Mouse (Mus musculus) liver, embryonic 14.5 days (tissue): ENCODE data around the gene Celf1. TPM values are rescaled to one million over a fixed set of nuclear protein-coding genes. Genes with fewer than 3 reads are reported as not detected.

Source experiments
- ATAC-seq: fragments of 200-750 bp; cut with Nextera tagmentation; 2 replicates; pipeline ENCODE4 v1.8.0; 2017; ENCODE audit warnings: moderate number of reproducible peaks, mild to moderate bottlenecking, moderate library complexity; ENCODE audit not compliant: insufficient read depth
- DNase-seq, 3 experiments: peaks; one replicate each; pipeline ENCODE4 v3.0.0-alpha.2; 2012 to 2013; ENCODE audit warnings: low read depth in 3 of 3, low spot score in 3 of 3
- H3K27ac ChIP-seq: fragments of 300-500 bp; sonication (generic); 2 replicates; pipeline ENCODE4 v1.5.1; 2014; ENCODE audit warnings: moderate library complexity, mild to moderate bottlenecking, control low read depth, inconsistent platforms
- H3K27me3 ChIP-seq: fragments of 300-500 bp; sonication (generic); 2 replicates; pipeline ENCODE4 v1.6.1; 2014; ENCODE audit warnings: mild to moderate bottlenecking, low read length, moderate library complexity; ENCODE audit not compliant: control insufficient read depth, insufficient read depth
- H3K36me3 ChIP-seq: fragments of 300-500 bp; sonication (generic); replicated peaks from 2 replicates; pipeline ENCODE4 v1.6.1; 2014; ENCODE audit warnings: low read depth; ENCODE audit not compliant: control insufficient read depth, insufficient read depth
- H3K4me1 ChIP-seq, 2 experiments: fragments of 200-500 bp in 1 of 2; fragments of 300-500 bp in 1 of 2; sonication (generic) in 1 of 2; replicated peaks; 2 replicates each; pipeline ENCODE4 v1.6.1; 2012 to 2014; ENCODE audit warnings: antibody characterized with exemption in 1 of 2, inconsistent platforms in 1 of 2, low read length in 1 of 2; ENCODE audit not compliant: control insufficient read depth in 2 of 2, insufficient read depth in 2 of 2
- H3K4me2 ChIP-seq: fragments of 300-500 bp; sonication (generic); 2 replicates; pipeline ENCODE4 v1.6.1; 2014; ENCODE audit warnings: low read depth, mild to moderate bottlenecking, control low read depth, moderate library complexity
- H3K4me3 ChIP-seq, 2 experiments: fragments of 200-500 bp in 1 of 2; fragments of 300-500 bp in 1 of 2; sonication (generic) in 1 of 2; 2 replicates each; pipeline ENCODE4 v1.5.1; 2012 to 2014; ENCODE audit warnings: low read depth in 2 of 2, low read length in 2 of 2, mild to moderate bottlenecking in 2 of 2, control low read depth in 1 of 2, inconsistent platforms in 1 of 2, moderate library complexity in 1 of 2; ENCODE audit not compliant: insufficient read depth in 1 of 2
- H3K9ac ChIP-seq: fragments of 300-500 bp; sonication (generic); replicated peaks from 2 replicates; pipeline ENCODE4 v1.6.1; 2014; ENCODE audit warnings: mild to moderate bottlenecking, control low read depth, moderate library complexity
- H3K9me3 ChIP-seq: fragments of 300-500 bp; sonication (generic); 2 replicates; pipeline ENCODE4 v1.6.1; 2016; ENCODE audit warnings: low read length, mixed read lengths; ENCODE audit not compliant: control insufficient read depth
- CTCF ChIP-seq: IDR thresholded peaks from 2 replicates; pipeline ENCODE4 v1.5.1; 2016; ENCODE audit warnings: antibody characterized with exemption, low read depth, control low read depth
- EP300 ChIP-seq: IDR thresholded peaks from 2 replicates; pipeline ENCODE4 v1.6.1; 2016; ENCODE audit warnings: antibody characterized with exemption, low read depth
- WGBS: fragments of 180-500 bp; shearing (Covaris S2); extraction: QIAGEN DNeasy Blood & Tissue Kit; methylation state at CpG from one replicate; pipeline ENCODE4 v1.1.7; 2014; ENCODE audit not compliant: insufficient replicate concordance; 5-methylcytosine and 5-hydroxymethylcytosine counted together
- polyA plus RNA-seq, 2 experiments: library from polyadenylated mRNA; depleted of rRNA in 1 of 2; stranded (reverse) in 1 of 2; unstranded in 1 of 2; fragments of >200 nt; fragmentation: Nextera tagmentation in 1 of 2; extraction: Ambion mirVana in 1 of 2; gene quantifications; 2 replicates each; pipeline versions ENCODE4 v1.2.1 to v1.2.3; 2012 to 2014

Gene Celf1
- polyA plus RNA-seq, 2 experiments: 33.5 to 37.9 TPM

- DNase-seq: no peak
- TF ChIP-seq CTCF (no peak), EP300 (no peak)
- H3K27ac ChIP-seq: no peak overlapping the region
- no peak overlapping the region for H3K4me3 ChIP-seq
- no peak overlapping the region for H3K9ac ChIP-seq
- ATAC-seq: peak; percentile 39; the same call in 1 of the 2 replicates
- peaks cover 3% of the 10 kb centered on the region; the same call in 1 of the 2 replicates for H3K36me3 ChIP-seq
- H3K4me2 ChIP-seq: no peak overlapping the region
- no peaks in the 10 kb centered on the region for H3K27me3 ChIP-seq
- H3K4me1 ChIP-seq: peaks cover 3 to 14% of the 10 kb centered on the region in 2 experiments
- H3K9me3 ChIP-seq: no peaks in the 10 kb centered on the region
These were observed 10.5 kb downstream of the Celf1 start for GRCm38 (mm10) chr2:90950582-90951194.

- no peak overlapping the region for H3K4me3 ChIP-seq
These were observed 13.3 kb downstream of the Celf1 start for GRCm38 (mm10) chr2:90953461-90953860.

GRCm38 (mm10) chr2:90956053-90956452, 15.9 kb downstream of the Celf1 start:
- Histone ChIP-seq H3K4me3 (no peak overlapping the region), H3K27me3 (no peaks in the 10 kb centered on the region), H3K4me1 (peaks cover 0 to 2% of the 10 kb centered on the region in 2 experiments; a peak in 2 of 4 replicates), H3K4me2 (no peak overlapping the region), H3K27ac (no peak overlapping the region), H3K9me3 (no peaks in the 10 kb centered on the region), H3K9ac (no peak overlapping the region), H3K36me3 (peaks cover 3% of the 10 kb centered on the region)
- TF ChIP-seq EP300 (no peak), CTCF (no peak)
- WGBS: 82% methylated on average over 1 of the region's 1 CpGs
- no peak for ATAC-seq
- no peak for DNase-seq

More at GRCm38 (mm10) chr2:90953461-90953860, 13.3 kb downstream of the Celf1 start:
- TF ChIP-seq EP300 (no peak), CTCF (no peak)
- Histone ChIP-seq H3K9ac (no peak overlapping the region), H3K4me1 (peaks cover 3 to 9% of the 10 kb centered on the region in 2 experiments; a peak in 3 of 4 replicates), H3K4me2 (no peak overlapping the region), H3K27me3 (no peaks in the 10 kb centered on the region), H3K9me3 (no peaks in the 10 kb centered on the region), H3K27ac (no peak overlapping the region), H3K36me3 (peaks cover 3% of the 10 kb centered on the region)
- no peak for ATAC-seq
- 79% methylated on average over 3 of the region's 3 CpGs for WGBS
- no peak for DNase-seq

GRCm38 (mm10) chr2:90958856-90959255, 18.7 kb downstream of the Celf1 start:
- Histone ChIP-seq H3K9me3 (no peaks in the 10 kb centered on the region), H3K36me3 (no peaks in the 10 kb centered on the region; the same call in none of the 2 replicates), H3K27ac (no peak overlapping the region), H3K27me3 (no peaks in the 10 kb centered on the region), H3K4me2 (no peak overlapping the region), H3K4me1 (peaks cover 0 to 3% of the 10 kb centered on the region in 2 experiments; a peak in 1 of 4 replicates), H3K9ac (no peak overlapping the region), H3K4me3 (no peak overlapping the region)
- TF ChIP-seq EP300: no peak
- 69% methylated on average over 3 of the region's 3 CpGs for WGBS
- ATAC-seq: no peak
- no peak for DNase-seq

GRCm38 (mm10) chr2:90960012-90960411, 19.8 kb downstream of the Celf1 start:
- Histone ChIP-seq H3K9me3 (no peaks in the 10 kb centered on the region), H3K9ac (no peak overlapping the region), H3K4me3 (no peak overlapping the region), H3K4me2 (no peak overlapping the region), H3K27ac (no peak overlapping the region), H3K27me3 (no peaks in the 10 kb centered on the region), H3K36me3 (no peaks in the 10 kb centered on the region; the same call in none of the 2 replicates), H3K4me1 (peaks cover 3 to 5% of the 10 kb centered on the region in 2 experiments; a peak in 3 of 4 replicates)
- TF ChIP-seq CTCF (no peak), EP300 (no peak)
- DNase-seq (no peak), ATAC-seq (no peak)
- WGBS: 87% methylated on average over 2 of the region's 2 CpGs
